Mouse (Mus musculus): ENCODE data around the gene Grin2a. TPM values are rescaled to one million over a fixed set of nuclear protein-coding genes. Genes with fewer than 3 reads are reported as not detected.
"Not testable (repeated sequence)": the region's sequence is repeated elsewhere in the genome, so short reads cannot be mapped to it uniquely, and the experiment has no call there.

Grin2a gene
- polyA plus RNA-seq, 1 experiment: 0.04 TPM

- Histone ChIP-seq H3K4me3 (ENCODE audit: extremely low read depth, insufficient read depth, insufficient read length) (no peak overlapping the region), H3K36me3 (ENCODE audit: control insufficient read depth, insufficient read depth, low read length) (no peaks in the 10 kb centered on the region), H3K27ac (ENCODE audit: insufficient read depth, low read length) (no peak overlapping the region), H3K4me1 (ENCODE audit: control insufficient read depth, insufficient read depth, insufficient read length) (no peaks in the 10 kb centered on the region), H3K27me3 (ENCODE audit: control insufficient read depth, insufficient read depth, low read length) (no peaks in the 10 kb centered on the region)
- no peak for TF ChIP-seq CTCF (IDR thresholded peaks at IDR 0.05; ENCODE audit: extremely low read depth, insufficient read depth, insufficient read length, insufficient replicate concordance)
- no peak for TF ChIP-seq POLR2A (IDR thresholded peaks at IDR 0.05; ENCODE audit: low read depth, low read length)
- 63% methylated on average over 3 of the region's 3 CpGs for WGBS
- no peak for DNase-seq (ENCODE audit: low read depth in 1 of 2, low spot score in 2 of 2)
These were observed 331.3 kb downstream of the Grin2a start for GRCm38 (mm10) chr16:9664060-9664459.

GRCm38 (mm10) chr16:9663508-9663907 is 331.9 kb downstream of the Grin2a start:
- 84% methylated on average over 2 of the region's 2 CpGs for WGBS
- no peak for DNase-seq (ENCODE audit: low read depth in 1 of 2, low spot score in 2 of 2)
- TF ChIP-seq CTCF (IDR thresholded peaks at IDR 0.05; ENCODE audit: extremely low read depth, insufficient read depth, insufficient read length, insufficient replicate concordance) (no peak), POLR2A (IDR thresholded peaks at IDR 0.05; ENCODE audit: low read depth, low read length) (no peak)
- Histone ChIP-seq H3K4me1 (ENCODE audit: control insufficient read depth, insufficient read depth, insufficient read length) (no peaks in the 10 kb centered on the region), H3K4me3 (ENCODE audit: extremely low read depth, insufficient read depth, insufficient read length) (no peak overlapping the region), H3K36me3 (ENCODE audit: control insufficient read depth, insufficient read depth, low read length) (no peaks in the 10 kb centered on the region), H3K27me3 (ENCODE audit: control insufficient read depth, insufficient read depth, low read length) (no peaks in the 10 kb centered on the region), H3K27ac (ENCODE audit: insufficient read depth, low read length) (no peak overlapping the region)

- no peaks in the 10 kb centered on the region for H3K4me1 ChIP-seq (ENCODE audit: control insufficient read depth, insufficient read depth, insufficient read length)
- no peaks in the 10 kb centered on the region for H3K36me3 ChIP-seq (ENCODE audit: control insufficient read depth, insufficient read depth, low read length)
- no peaks in the 10 kb centered on the region for H3K27me3 ChIP-seq (ENCODE audit: control insufficient read depth, insufficient read depth, low read length)
- H3K4me3 ChIP-seq (ENCODE audit: extremely low read depth, insufficient read depth, insufficient read length): no peak overlapping the region
- no peak overlapping the region for H3K27ac ChIP-seq (ENCODE audit: insufficient read depth, low read length)
- WGBS: 91% methylated on average over 10 of the region's 10 CpGs
- no peak for DNase-seq (ENCODE audit: low read depth in 1 of 2, low spot score in 2 of 2)
- TF ChIP-seq CTCF (IDR thresholded peaks at IDR 0.05; ENCODE audit: extremely low read depth, insufficient read depth, insufficient read length, insufficient replicate concordance) (no peak), POLR2A (IDR thresholded peaks at IDR 0.05; ENCODE audit: low read depth, low read length) (no peak)
These were observed 369.5 kb downstream of the Grin2a start for GRCm38 (mm10) chr16:9625652-9626444.

GRCm38 (mm10) chr16:9624346-9624745 is 371.0 kb downstream of the Grin2a start:
- WGBS: 96% methylated on average over 2 of the region's 2 CpGs
- DNase-seq (ENCODE audit: low read depth in 1 of 2, low spot score in 2 of 2): no peak
- TF ChIP-seq CTCF (IDR thresholded peaks at IDR 0.05; ENCODE audit: extremely low read depth, insufficient read depth, insufficient read length, insufficient replicate concordance): no peak
- TF ChIP-seq POLR2A (IDR thresholded peaks at IDR 0.05; ENCODE audit: low read depth, low read length): no peak
- no peak overlapping the region for H3K27ac ChIP-seq (ENCODE audit: insufficient read depth, low read length)
- H3K27me3 ChIP-seq (ENCODE audit: control insufficient read depth, insufficient read depth, low read length): no peaks in the 10 kb centered on the region
- no peaks in the 10 kb centered on the region for H3K4me1 ChIP-seq (ENCODE audit: control insufficient read depth, insufficient read depth, insufficient read length)
- H3K4me3 ChIP-seq (ENCODE audit: extremely low read depth, insufficient read depth, insufficient read length): no peak overlapping the region
- H3K36me3 ChIP-seq (ENCODE audit: control insufficient read depth, insufficient read depth, low read length): no peaks in the 10 kb centered on the region

- no peak for DNase-seq (ENCODE audit: low read depth in 1 of 2, low spot score in 2 of 2)
- WGBS: 82% methylated on average over 2 of the region's 2 CpGs
- TF ChIP-seq CTCF (IDR thresholded peaks at IDR 0.05; ENCODE audit: extremely low read depth, insufficient read depth, insufficient read length, insufficient replicate concordance) (no peak), POLR2A (IDR thresholded peaks at IDR 0.05; ENCODE audit: low read depth, low read length) (no peak)
- H3K36me3 ChIP-seq (ENCODE audit: control insufficient read depth, insufficient read depth, low read length): no peaks in the 10 kb centered on the region
- no peak overlapping the region for H3K27ac ChIP-seq (ENCODE audit: insufficient read depth, low read length)
- no peaks in the 10 kb centered on the region for H3K27me3 ChIP-seq (ENCODE audit: control insufficient read depth, insufficient read depth, low read length)
- H3K4me3 ChIP-seq (ENCODE audit: extremely low read depth, insufficient read depth, insufficient read length): no peak overlapping the region
- H3K4me1 ChIP-seq (ENCODE audit: control insufficient read depth, insufficient read depth, insufficient read length): no peaks in the 10 kb centered on the region
These were observed 377.2 kb downstream of the Grin2a start for GRCm38 (mm10) chr16:9618206-9618605.

GRCm38 (mm10) chr16:9617215-9617614 is 378.1 kb downstream of the Grin2a start:
- no peak overlapping the region for H3K27ac ChIP-seq (ENCODE audit: insufficient read depth, low read length)
- H3K4me1 ChIP-seq (ENCODE audit: control insufficient read depth, insufficient read depth, insufficient read length): no peaks in the 10 kb centered on the region
- no peak overlapping the region for H3K4me3 ChIP-seq (ENCODE audit: extremely low read depth, insufficient read depth, insufficient read length)
- TF ChIP-seq POLR2A (IDR thresholded peaks at IDR 0.05; ENCODE audit: low read depth, low read length): no peak
- TF ChIP-seq CTCF (IDR thresholded peaks at IDR 0.05; ENCODE audit: extremely low read depth, insufficient read depth, insufficient read length, insufficient replicate concordance): no peak
- no peaks in the 10 kb centered on the region for H3K27me3 ChIP-seq (ENCODE audit: control insufficient read depth, insufficient read depth, low read length)
- no peaks in the 10 kb centered on the region for H3K36me3 ChIP-seq (ENCODE audit: control insufficient read depth, insufficient read depth, low read length)
- DNase-seq (ENCODE audit: low read depth in 1 of 2, low spot score in 2 of 2): no peak
- WGBS: 84% methylated on average over 2 of the region's 2 CpGs

GRCm38 (mm10) chr16:9616807-9617206 is 378.6 kb downstream of the Grin2a start:
- no peak overlapping the region for H3K4me3 ChIP-seq (ENCODE audit: extremely low read depth, insufficient read depth, insufficient read length)
- DNase-seq (ENCODE audit: low read depth in 1 of 2, low spot score in 2 of 2): no peak
- no peak overlapping the region for H3K27ac ChIP-seq (ENCODE audit: insufficient read depth, low read length)
- H3K27me3 ChIP-seq (ENCODE audit: control insufficient read depth, insufficient read depth, low read length): no peaks in the 10 kb centered on the region
- H3K4me1 ChIP-seq (ENCODE audit: control insufficient read depth, insufficient read depth, insufficient read length): no peaks in the 10 kb centered on the region
- TF ChIP-seq CTCF (IDR thresholded peaks at IDR 0.05; ENCODE audit: extremely low read depth, insufficient read depth, insufficient read length, insufficient replicate concordance) (no peak), POLR2A (IDR thresholded peaks at IDR 0.05; ENCODE audit: low read depth, low read length) (no peak)
- WGBS: 77% methylated on average over 4 of the region's 4 CpGs
- no peaks in the 10 kb centered on the region for H3K36me3 ChIP-seq (ENCODE audit: control insufficient read depth, insufficient read depth, low read length)

- not testable (repeated sequence) for H3K4me3 ChIP-seq (ENCODE audit: extremely low read depth, insufficient read depth, insufficient read length); H3K27ac ChIP-seq (ENCODE audit: insufficient read depth, low read length); H3K4me1 ChIP-seq (ENCODE audit: control insufficient read depth, insufficient read depth, insufficient read length); H3K36me3 ChIP-seq (ENCODE audit: control insufficient read depth, insufficient read depth, low read length); H3K27me3 ChIP-seq (ENCODE audit: control insufficient read depth, insufficient read depth, low read length); DNase-seq (ENCODE audit: low read depth in 1 of 2, low spot score in 2 of 2)
- WGBS: 84% methylated on average over 6 of the region's 6 CpGs
These were observed 382.8 kb downstream of the Grin2a start for GRCm38 (mm10) chr16:9612596-9612995.
